Mouse (Mus musculus) testis, adult 2 months (tissue): ENCODE measurements at regions not wholly inside any gene's neighbourhood (a gene's known extent, or its start where the extent isn't known, plus 50 kb on each side); places are given as distances from the start of the nearest gene placed in this dataset.

ENCODE experiments used
- H3K27ac ChIP-seq: fragments of 200-500 bp; 2 replicates; pipeline ENCODE4 v1.5.1; 2012; ENCODE audit warnings: low read depth, low read length; ENCODE audit not compliant: control insufficient read depth, insufficient read depth
- H3K27me3 ChIP-seq: fragments of 200-500 bp; 2 replicates; pipeline ENCODE4 v1.6.1; 2012; ENCODE audit warnings: mild to moderate bottlenecking, low read length, moderate library complexity; ENCODE audit not compliant: control insufficient read depth, insufficient read depth
- H3K36me3 ChIP-seq: fragments of 200-500 bp; 2 replicates; pipeline ENCODE4 v1.6.1; 2012; ENCODE audit warnings: mild to moderate bottlenecking, low read length; ENCODE audit not compliant: control insufficient read depth, insufficient read depth
- H3K4me1 ChIP-seq: fragments of 200-500 bp; 2 replicates; pipeline ENCODE4 v1.6.1; 2012; ENCODE audit warnings: low read length; ENCODE audit not compliant: control insufficient read depth, insufficient read depth
- H3K4me3 ChIP-seq: fragments of 200-500 bp; 2 replicates; pipeline ENCODE4 v1.5.1; 2012; ENCODE audit warnings: low read depth, mild to moderate bottlenecking, low read length, moderate library complexity, mixed read lengths; ENCODE audit not compliant: control insufficient read depth
- CTCF ChIP-seq: fragments of 200-500 bp; IDR thresholded peaks from 2 replicates; pipeline ENCODE4 v1.5.1; 2012; ENCODE audit warnings: low read depth, mild to moderate bottlenecking, inconsistent platforms, low read length, moderate library complexity; ENCODE audit not compliant: control insufficient read depth, insufficient read depth, insufficient replicate concordance
- POLR2A ChIP-seq: fragments of 200-500 bp; IDR thresholded peaks from 2 replicates; pipeline ENCODE4 v1.6.1; 2012; ENCODE audit warnings: low read depth, mild to moderate bottlenecking, inconsistent platforms, low read length, moderate library complexity; ENCODE audit not compliant: control insufficient read depth

DNA sequence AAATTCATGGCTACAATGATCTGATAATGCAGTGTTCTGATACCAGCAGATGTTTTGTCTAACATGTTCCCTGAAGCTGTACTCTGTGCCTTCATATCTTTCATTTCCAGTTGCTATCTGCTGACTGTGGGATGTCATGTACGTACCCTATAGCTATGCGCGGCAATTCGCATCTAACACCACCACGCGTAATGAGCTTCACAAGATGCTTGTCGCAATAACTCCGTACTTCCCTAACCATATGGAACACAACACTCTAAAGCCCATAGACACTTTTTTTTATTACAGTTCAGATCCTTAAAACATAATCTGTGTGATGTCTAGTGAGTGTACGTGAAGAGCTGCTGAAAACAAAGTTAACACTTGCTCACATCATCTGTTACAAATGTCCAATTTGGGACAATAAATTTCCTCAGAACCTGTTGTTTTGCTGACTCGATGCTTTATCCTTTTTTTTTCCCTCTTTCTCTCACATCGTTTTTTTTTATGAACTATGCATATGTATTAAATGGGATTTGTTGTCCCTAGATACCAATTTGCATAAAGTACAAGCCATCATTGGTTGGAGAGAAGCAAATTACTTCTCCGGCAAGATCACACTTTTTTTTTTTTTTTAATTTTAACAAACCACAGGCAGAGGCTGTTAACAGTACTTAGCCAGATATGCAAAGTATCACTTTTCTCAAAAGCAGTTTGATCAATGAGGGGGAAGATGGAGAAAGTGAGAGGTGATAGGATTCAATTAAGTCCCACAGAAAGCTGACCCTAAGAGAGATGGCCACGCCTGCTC, 922.9 kb downstream of the 5730522E02Rik start:
- H3K4me3 ChIP-seq = no peak overlapping the region
- H3K27ac ChIP-seq = no peak overlapping the region
- H3K36me3 ChIP-seq = no peaks in the 10 kb centered on the region
- TF ChIP-seq CTCF (no peak), POLR2A (no peak)
- no peaks in the 10 kb centered on the region; the same call in 1 of the 2 replicates for H3K4me1 ChIP-seq
- no peaks in the 10 kb centered on the region for H3K27me3 ChIP-seq

DNA sequence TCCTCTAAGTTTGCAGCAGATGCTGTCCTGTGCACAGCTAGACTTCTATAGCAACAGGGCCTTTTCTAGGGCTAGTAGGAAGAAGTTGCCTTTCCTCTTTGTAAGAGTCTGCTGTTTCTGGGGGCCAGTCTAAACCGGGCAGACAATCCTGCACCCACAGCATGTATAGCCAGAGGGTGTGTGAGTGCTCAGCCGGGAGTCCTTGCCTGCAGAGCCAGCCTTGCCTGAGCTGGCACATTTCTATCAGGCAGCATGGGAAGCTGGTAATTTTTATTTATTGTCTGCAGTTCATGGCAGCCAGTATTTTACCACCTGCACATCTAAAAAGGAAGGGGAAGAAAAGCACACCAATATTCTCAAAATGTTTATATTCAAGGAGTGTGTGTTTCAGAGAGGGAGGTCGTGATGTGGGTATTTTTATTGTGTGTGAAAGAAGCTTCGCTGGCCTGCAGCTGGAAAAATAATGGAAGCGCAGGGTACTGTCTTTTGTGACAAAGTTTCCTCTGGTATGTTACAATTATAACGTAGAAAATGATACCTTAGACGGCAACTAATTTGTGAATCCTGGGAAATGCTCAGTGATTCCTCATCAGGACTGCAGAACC, 940.5 kb downstream of the 5730522E02Rik start:
- TF ChIP-seq POLR2A (no peak), CTCF (no peak)
- no peak overlapping the region for H3K27ac ChIP-seq
- no peaks in the 10 kb centered on the region for H3K27me3 ChIP-seq
- no peaks in the 10 kb centered on the region for H3K4me1 ChIP-seq
- H3K36me3 ChIP-seq = no peaks in the 10 kb centered on the region
- H3K4me3 ChIP-seq = no peak overlapping the region

- H3K27ac ChIP-seq = no peak overlapping the region
- TF ChIP-seq CTCF = no peak
- TF ChIP-seq POLR2A = no peak
- no peaks in the 10 kb centered on the region for H3K27me3 ChIP-seq
- no peaks in the 10 kb centered on the region for H3K36me3 ChIP-seq
- H3K4me3 ChIP-seq = no peak overlapping the region
- H3K4me1 ChIP-seq = no peaks in the 10 kb centered on the region
Observed at GRCm38 (mm10) chr11:25262906-25263305, 947.7 kb downstream of the 5730522E02Rik start.

GRCm38 (mm10) chr11:25259691-25260090, 950.9 kb downstream of the 5730522E02Rik start:
- no peaks in the 10 kb centered on the region for H3K27me3 ChIP-seq
- H3K36me3 ChIP-seq = no peaks in the 10 kb centered on the region
- no peaks in the 10 kb centered on the region for H3K4me1 ChIP-seq
- H3K4me3 ChIP-seq = no peak overlapping the region
- H3K27ac ChIP-seq = no peak overlapping the region
- no peak for TF ChIP-seq CTCF
- TF ChIP-seq POLR2A = no peak

GRCm38 (mm10) chr11:25233360-25233890, 977.1 kb downstream of the 5730522E02Rik start:
- Histone ChIP-seq H3K4me1 (no peaks in the 10 kb centered on the region), H3K4me3 (no peak overlapping the region), H3K36me3 (no peaks in the 10 kb centered on the region), H3K27me3 (no peaks in the 10 kb centered on the region), H3K27ac (no peak overlapping the region)
- TF ChIP-seq POLR2A = no peak
- no peak for TF ChIP-seq CTCF
